Comparison of ENCODE assay signal across 9 mouse cellular contexts in genomic region chr2:30399191-30400171, GRCm38 (mm10). TPM values are rescaled to one million over a fixed set of nuclear protein-coding genes. Genes with fewer than 3 reads are reported as not detected.
DNase-seq lines count a peak whose midpoint lies in the region; ATAC-seq lines count a peak whose summit lies in the region.
"Had no signal": no experiment of that assay in that cellular context is flagged by ENCODE, and none has a peak within 500 bp of the region (broad histone marks: within the 10 kb centered on the region; RNA-seq: fewer than 3 reads in every experiment).

No protein-coding gene starts in this region.

- 0 out of 2 replicates have a peak, but pooled peaks cover 3% of the 10 kb centered on the region for H3K4me1 ChIP-seq in stomach, embryonic 14.5 days (ENCODE audit: control insufficient read depth, insufficient read depth, low read length)
- H3K4me1 ChIP-seq: limb, embryonic 13.5 days had no signal

- ATAC-seq in stomach, embryonic 14.5 days (ENCODE audit: insufficient number of reproducible peaks, insufficient read depth, low FRiP score, low read depth) = peak; percentile 57; the same call in 1 of the 2 replicates

- H3K9me3 ChIP-seq in stomach, embryonic 14.5 days (ENCODE audit: control insufficient read depth, low read depth, low read length) = no peaks in the 10 kb centered on the region
- H3K9me3 ChIP-seq: limb, embryonic 13.5 days had no signal

- DNase-seq in layer of hippocampus, postnatal 10 days (ENCODE audit: low spot score in 2 of 2) = peak; percentile 58 to 59
- DNase-seq in layer of hippocampus, adult 8-10 months (ENCODE audit: low spot score in 2 of 2) = no peak
- DNase-seq in embryo, embryonic 10.5 days (ENCODE audit: low spot score) = peak; percentile 68
- peak; percentile 78 to 84 for DNase-seq in lung, adult 18-20 months
- DNase-seq in ovary, postnatal 14 days (ENCODE audit: low spot score) = no peak
- DNase-seq in adrenal gland, postnatal 36 days = no peak
- DNase-seq in thymus, postnatal 25 days = no peak

- H3K4me3 ChIP-seq in stomach, embryonic 14.5 days (ENCODE audit: low read depth, low read length) = no peak overlapping the region
- H3K4me3 ChIP-seq: limb, embryonic 13.5 days had no signal

- 63% methylated on average over 20 of the region's 20 CpGs for WGBS in stomach, embryonic 14.5 days

- H3K36me3 ChIP-seq in stomach, embryonic 14.5 days (ENCODE audit: control insufficient read depth, insufficient read depth, low read length) = peaks cover 32% of the 10 kb centered on the region

- H3K27ac ChIP-seq in stomach, embryonic 14.5 days (ENCODE audit: low read length) = no peak overlapping the region
- H3K27ac ChIP-seq: limb, embryonic 13.5 days had no signal

- H3K27me3 ChIP-seq in stomach, embryonic 14.5 days (ENCODE audit: control insufficient read depth, insufficient read depth, low read length) = no peaks in the 10 kb centered on the region
- H3K27me3 ChIP-seq: limb, embryonic 13.5 days had no signal

- no peak overlapping the region for H3K4me2 ChIP-seq in stomach, embryonic 14.5 days (replicated peaks; ENCODE audit: low read depth, low read length)
- H3K4me2 ChIP-seq: limb, embryonic 13.5 days had no signal

- H3K9ac ChIP-seq in stomach, embryonic 14.5 days (replicated peaks; ENCODE audit: low read depth, low read length) = no peak overlapping the region
- H3K9ac ChIP-seq: limb, embryonic 13.5 days had no signal

RNA-seq across cellular contexts. Expression of gene Dolpp1, which starts 7.4 kb away (rescaled TPM):
- 10 to 100 TPM; 31.7 to 37.4 TPM for total RNA-seq in layer of hippocampus, postnatal 10 days (2021)
- total RNA-seq in layer of hippocampus, adult 8-10 months (2022) = 10 to 100 TPM; 23.2 to 30.7 (median 25.1) TPM
- 35.8 and 37.8 TPM in 2 replicates for polyA plus RNA-seq in stomach, embryonic 14.5 days (2014; fragmentation: Nextera tagmentation; extraction: Ambion mirVana)
- 10 to 100 TPM; 18.2 to 18.7 TPM for total RNA-seq in adrenal gland, postnatal 36 days (2021)

RNA-seq across cellular contexts. Expression of gene Crat, which starts 16.1 kb away (rescaled TPM):
- total RNA-seq in layer of hippocampus, postnatal 10 days (2021) = 10 to 100 TPM; 39.0 to 41.9 TPM
- 10 to 100 TPM; 48.9 to 59.3 (median 50.7) TPM for total RNA-seq in layer of hippocampus, adult 8-10 months (2022)
- polyA plus RNA-seq in stomach, embryonic 14.5 days (2014; fragmentation: Nextera tagmentation; extraction: Ambion mirVana) = 27.3 and 30.0 TPM in 2 replicates
- total RNA-seq in adrenal gland, postnatal 36 days (2021) = 100 to 1,000 TPM; 124 to 168 TPM

RNA-seq across cellular contexts. Expression of gene Ptpa, which starts 16.4 kb away (rescaled TPM):
- 100 to 1,000 TPM; 144 to 159 TPM for total RNA-seq in layer of hippocampus, postnatal 10 days (2021)
- 100 to 1,000 TPM; 165 to 175 (median 173) TPM for total RNA-seq in layer of hippocampus, adult 8-10 months (2022)
- polyA plus RNA-seq in stomach, embryonic 14.5 days (2014; fragmentation: Nextera tagmentation; extraction: Ambion mirVana) = 82.6 and 85.4 TPM in 2 replicates
- total RNA-seq in adrenal gland, postnatal 36 days (2021) = 100 to 1,000 TPM; 123 to 143 TPM

RNA-seq across cellular contexts. Expression of gene Miga2, which starts 35.4 kb away (rescaled TPM):
- total RNA-seq in layer of hippocampus, postnatal 10 days (2021) = 100 to 1,000 TPM; 101 to 112 TPM
- total RNA-seq in layer of hippocampus, adult 8-10 months (2022) = 100 to 1,000 TPM; 104 to 146 (median 121) TPM
- polyA plus RNA-seq in stomach, embryonic 14.5 days (2014; fragmentation: Nextera tagmentation; extraction: Ambion mirVana) = 21.2 and 21.7 TPM in 2 replicates
- total RNA-seq in adrenal gland, postnatal 36 days (2021) = 10 to 100 TPM; 72.9 to 89.7 TPM

RNA-seq across cellular contexts. Expression of gene Sh3glb2, which starts 40.3 kb away (rescaled TPM):
- 100 to 1,000 TPM; 209 to 233 TPM for total RNA-seq in layer of hippocampus, postnatal 10 days (2021)
- 100 to 1,000 TPM; 230 to 295 (median 278) TPM for total RNA-seq in layer of hippocampus, adult 8-10 months (2022)
- 90.0 and 93.7 TPM in 2 replicates for polyA plus RNA-seq in stomach, embryonic 14.5 days (2014; fragmentation: Nextera tagmentation; extraction: Ambion mirVana)
- 10 to 100 TPM; 68.2 to 69.5 TPM for total RNA-seq in adrenal gland, postnatal 36 days (2021)

Comparison
In these comparisons a context has a peak if more than half of its experiments do, and no peak if none do; other contexts are left out.
1. DNase-seq: peak in layer of hippocampus, postnatal 10 days (2 of 2), embryo, embryonic 10.5 days (single experiment) and lung, adult 18-20 months (2 of 2); none in layer of hippocampus, adult 8-10 months (0 of 2), ovary, postnatal 14 days (single experiment), adrenal gland, postnatal 36 days (0 of 2) and thymus, postnatal 25 days (single experiment).